Mouse (Mus musculus): ENCODE measurements at regions not wholly inside any gene's neighbourhood (a gene's known extent, or its start where the extent isn't known, plus 50 kb on each side); places are given as distances from the start of the nearest gene placed in this dataset.

DNA sequence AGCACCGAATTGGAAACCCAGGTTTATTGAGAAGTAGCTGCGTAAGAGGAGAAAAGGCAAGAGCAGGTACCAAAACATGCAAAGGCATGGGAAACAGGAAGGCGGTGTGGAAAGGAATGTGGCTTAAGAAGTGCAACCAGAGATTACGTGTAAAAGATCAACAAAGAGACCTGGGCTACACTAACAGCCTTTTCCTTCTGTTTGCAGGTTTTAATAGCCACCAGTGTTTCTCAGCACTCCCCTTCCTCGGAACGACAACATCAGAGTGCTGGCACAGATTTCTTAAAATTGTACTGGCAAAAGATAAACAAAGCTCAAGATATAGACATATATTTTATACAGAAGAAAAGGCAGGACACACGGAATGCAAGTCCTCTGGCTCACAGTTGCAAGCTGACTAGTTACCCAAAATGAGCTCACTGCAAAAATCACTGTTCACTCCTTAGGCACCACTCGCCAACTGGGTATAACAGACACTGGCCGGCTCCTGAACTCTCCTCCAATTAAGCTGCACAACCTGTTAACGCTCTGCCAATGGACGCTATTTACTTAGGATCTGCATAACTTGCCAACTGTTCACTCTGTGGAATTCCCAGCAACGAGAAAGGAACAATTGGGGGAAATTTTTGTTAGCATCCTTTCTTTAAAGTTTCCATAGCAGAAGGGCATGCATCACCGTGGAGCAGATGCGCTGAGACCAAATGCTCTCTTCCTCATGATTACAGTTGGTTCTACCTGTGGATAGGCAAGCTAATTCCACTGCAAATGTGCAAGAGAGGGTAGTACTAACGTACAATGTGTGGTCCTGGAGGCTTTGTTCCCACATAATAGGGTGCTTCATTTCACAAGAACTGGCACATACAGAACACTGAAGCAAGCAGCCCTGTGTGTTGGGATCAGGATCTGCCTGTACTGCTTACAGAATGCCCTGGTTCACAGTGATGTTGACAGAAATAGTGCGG is 465.9 kb downstream of the Gtdc1 start:
- Histone ChIP-seq H3K4me1 (replicated peaks; ENCODE audit: insufficient read depth, low read length) (no peaks in the 10 kb centered on the region), H3K27me3 (ENCODE audit: insufficient read depth, low read length) (no peaks in the 10 kb centered on the region), H3K4me2 (ENCODE audit: low read length) (no peak overlapping the region), H3K9me3 (replicated peaks; ENCODE audit: low read length) (no peaks in the 10 kb centered on the region), H3K4me3 (replicated peaks; ENCODE audit: low read depth, low read length) (no peak overlapping the region), H3K27ac (no peak overlapping the region), H3K36me3 (ENCODE audit: insufficient read depth, low read length) (no peaks in the 10 kb centered on the region), H3K9ac (ENCODE audit: low read depth, low read length) (no peak overlapping the region)
- ATAC-seq (replicated peaks; ENCODE audit: low FRiP score, low read depth) (no peak), DNase-seq (ENCODE audit: low spot score) (no peak)
- no peak for TF ChIP-seq CTCF (IDR thresholded peaks at IDR 0.05; ENCODE audit: low read depth)
- 60% methylated on average over 16 of the region's 16 CpGs for WGBS

DNA sequence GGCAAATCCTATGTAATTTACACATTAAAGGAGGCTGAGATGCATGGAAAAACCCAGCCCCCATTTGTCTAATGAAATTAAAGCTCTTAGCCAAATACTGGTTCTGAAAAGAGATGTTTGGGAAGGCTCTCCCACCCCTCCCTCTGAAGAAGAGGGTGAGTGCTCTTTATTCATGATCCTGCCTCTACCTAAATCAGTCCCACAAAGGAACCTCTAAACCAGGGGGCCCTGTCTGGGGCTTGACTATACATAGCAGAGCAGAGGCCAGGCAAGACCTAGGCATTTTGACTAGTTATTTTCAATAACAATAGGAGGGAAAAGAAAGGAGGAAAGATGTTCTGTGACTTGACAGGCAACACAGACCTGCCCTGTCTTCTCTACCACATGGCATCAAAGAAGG is 478.0 kb downstream of the Gtdc1 start:
- no peaks in the 10 kb centered on the region for H3K9me3 ChIP-seq (replicated peaks; ENCODE audit: low read length)
- TF ChIP-seq CTCF (IDR thresholded peaks at IDR 0.05; ENCODE audit: low read depth): no peak
- H3K36me3 ChIP-seq (ENCODE audit: insufficient read depth, low read length): no peaks in the 10 kb centered on the region
- ATAC-seq (replicated peaks; ENCODE audit: low FRiP score, low read depth): no peak
- H3K9ac ChIP-seq (ENCODE audit: low read depth, low read length): no peak overlapping the region
- no peak for DNase-seq (ENCODE audit: low spot score)
- no peaks in the 10 kb centered on the region for H3K27me3 ChIP-seq (ENCODE audit: insufficient read depth, low read length)
- H3K4me2 ChIP-seq (ENCODE audit: low read length): no peak overlapping the region
- no peak overlapping the region for H3K27ac ChIP-seq
- no peaks in the 10 kb centered on the region for H3K4me1 ChIP-seq (replicated peaks; ENCODE audit: insufficient read depth, low read length)
- H3K4me3 ChIP-seq (replicated peaks; ENCODE audit: low read depth, low read length): no peak overlapping the region

Data from kidney, postnatal 0 days (tissue).